Mouse (Mus musculus) forebrain, embryonic 11.5 days (tissue): ENCODE measurements around the gene Myo5c. TPM values are rescaled to one million over a fixed set of nuclear protein-coding genes. Genes with fewer than 3 reads are reported as not detected.
A peak's percentile ranks its signal among the peaks of the same experiment; 100 is the strongest.

Source experiments
- ATAC-seq: fragments of 200-750 bp; cut with Nextera tagmentation; replicated peaks from 2 replicates; pipeline ENCODE4 v1.8.0; 2017; ENCODE audit warnings: moderate TSS enrichment; ENCODE audit not compliant: low FRiP score
- DNase-seq: peaks from one replicate; pipeline ENCODE4 v3.0.0-alpha.2; 2017; ENCODE audit warnings: low spot score
- H3K27ac ChIP-seq: fragments of 300-500 bp; sonication (generic); 2 replicates; pipeline ENCODE4 v1.5.1; 2014; ENCODE audit warnings: low read depth, low read length
- H3K27me3 ChIP-seq: fragments of 300-500 bp; sonication (generic); 2 replicates; pipeline ENCODE4 v1.6.1; 2014; ENCODE audit warnings: mild to moderate bottlenecking, low read length, mixed read lengths; ENCODE audit not compliant: control insufficient read depth, insufficient read depth
- H3K36me3 ChIP-seq: fragments of 300-500 bp; sonication (generic); 2 replicates; pipeline ENCODE4 v1.6.1; 2014; ENCODE audit warnings: mild to moderate bottlenecking, low read length, moderate library complexity, mixed read lengths; ENCODE audit not compliant: control insufficient read depth, insufficient read depth
- H3K4me1 ChIP-seq: fragments of 300-500 bp; sonication (generic); replicated peaks from 2 replicates; pipeline ENCODE4 v1.6.1; 2014; ENCODE audit warnings: low read length, mixed read lengths; ENCODE audit not compliant: control insufficient read depth, insufficient read depth
- H3K4me2 ChIP-seq: fragments of 300-500 bp; sonication (generic); 2 replicates; pipeline ENCODE4 v1.6.1; 2014; ENCODE audit warnings: low read depth, mild to moderate bottlenecking, low read length, moderate library complexity, mixed read lengths; ENCODE audit not compliant: severe bottlenecking
- H3K4me3 ChIP-seq: fragments of 300-500 bp; sonication (generic); 2 replicates; pipeline ENCODE4 v1.5.1; 2014; ENCODE audit warnings: low read depth, low read length
- H3K9ac ChIP-seq: fragments of 300-500 bp; sonication (generic); 2 replicates; pipeline ENCODE4 v1.6.1; 2014; ENCODE audit warnings: low read length
- H3K9me3 ChIP-seq: fragments of 300-500 bp; sonication (generic); 2 replicates; pipeline ENCODE4 v1.6.1; 2016; ENCODE audit warnings: low read length, mixed read lengths; ENCODE audit not compliant: control insufficient read depth
- WGBS: fragments of 180-500 bp; shearing (Covaris S2); extraction: QIAGEN DNeasy Blood & Tissue Kit; methylation state at CpG from one replicate; pipeline ENCODE4 v1.1.7; 2014; 5-methylcytosine and 5-hydroxymethylcytosine counted together
- polyA plus RNA-seq: library from polyadenylated mRNA; unstranded; fragments of >200 nt; fragmentation: Nextera tagmentation; extraction: Ambion mirVana; gene quantifications from 2 replicates; pipeline ENCODE4 v1.2.1, GENCODE M21; 2014

The Myo5c gene
- polyA plus RNA-seq, 1 experiment from 2014 or later: 0.72 TPM

DNA sequence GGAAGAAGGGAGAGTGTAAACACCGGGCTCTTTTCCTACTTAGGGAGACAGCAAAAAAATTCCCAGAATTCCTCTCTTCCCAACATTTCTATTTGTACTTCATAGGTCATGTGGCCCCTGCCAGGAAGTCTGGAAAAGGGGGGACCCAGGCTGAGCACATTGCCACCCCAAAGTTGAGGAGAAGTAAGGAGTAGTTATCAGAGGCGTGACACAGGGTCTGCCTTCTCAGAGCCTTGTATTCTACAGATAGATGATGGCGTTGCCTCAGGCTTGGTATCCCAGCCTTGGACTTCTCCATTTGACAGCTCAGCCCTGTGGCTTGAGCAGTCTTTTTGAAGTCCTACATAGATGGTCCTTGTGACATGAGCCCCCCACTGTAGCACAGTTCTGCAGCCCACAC is 83.4 kb downstream of the Myo5c start:
- no peaks in the 10 kb centered on the region for H3K27me3 ChIP-seq
- no peak for DNase-seq
- no peaks in the 10 kb centered on the region for H3K9me3 ChIP-seq
- 73% methylated on average over 3 of the region's 3 CpGs for WGBS
- H3K36me3 ChIP-seq: no peaks in the 10 kb centered on the region
- H3K4me1 ChIP-seq: no peaks in the 10 kb centered on the region; the same call in 1 of the 2 replicates
- no peak overlapping the region; the same call in 1 of the 2 replicates for H3K9ac ChIP-seq
- ATAC-seq: no peak
- no peak overlapping the region for H3K27ac ChIP-seq
- H3K4me2 ChIP-seq: peak overlapping the region; percentile 84
- H3K4me3 ChIP-seq: peak overlapping the region; percentile 71; the same call in 1 of the 2 replicates

DNA sequence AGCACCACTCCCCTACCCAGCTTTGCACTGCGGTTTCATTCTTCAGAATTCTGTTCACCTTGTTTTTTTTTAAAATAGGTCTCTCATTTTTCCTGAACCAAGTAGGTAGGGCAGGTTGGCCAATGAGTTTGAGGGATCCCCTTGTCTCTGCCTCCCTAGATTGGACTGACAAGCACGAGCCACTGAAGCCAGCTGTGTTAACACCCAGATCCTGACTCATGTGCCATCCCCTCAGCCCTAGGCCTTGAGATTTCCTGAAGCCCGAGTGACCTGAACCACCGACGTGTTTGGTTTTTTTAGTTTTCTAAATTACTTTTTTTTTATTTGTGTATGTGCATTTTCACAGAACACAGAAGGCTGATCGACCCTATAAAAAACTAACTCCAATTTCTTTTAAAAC is 85.0 kb downstream of the Myo5c start:
- 91% methylated on average over 6 of the region's 6 CpGs for WGBS
- H3K4me1 ChIP-seq: no peaks in the 10 kb centered on the region; the same call in 1 of the 2 replicates
- no peaks in the 10 kb centered on the region for H3K36me3 ChIP-seq
- H3K9me3 ChIP-seq: no peaks in the 10 kb centered on the region
- no peak overlapping the region for H3K4me3 ChIP-seq
- ATAC-seq (no peak), DNase-seq (no peak)
- no peaks in the 10 kb centered on the region for H3K27me3 ChIP-seq
- H3K9ac ChIP-seq: no peak overlapping the region
- no peak overlapping the region for H3K27ac ChIP-seq
- no peak overlapping the region for H3K4me2 ChIP-seq

DNA sequence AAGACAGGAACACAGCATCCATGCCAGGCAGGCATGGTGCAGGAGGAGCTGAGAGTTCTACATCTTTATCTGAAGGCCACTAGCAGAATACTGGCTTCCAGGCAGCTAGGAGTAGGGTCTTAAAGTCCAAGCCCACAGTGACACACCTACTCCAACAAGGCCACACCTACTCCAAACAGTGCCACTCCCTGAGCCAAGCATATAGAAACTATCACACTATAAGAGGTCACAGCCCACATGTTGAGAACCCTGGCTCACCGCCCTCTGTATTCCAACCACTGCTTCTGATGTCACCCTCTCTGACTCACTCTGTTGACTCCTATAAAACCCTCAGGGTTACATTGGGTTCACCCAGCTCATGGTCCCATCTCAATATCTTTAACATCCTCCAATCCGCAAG is 86.4 kb downstream of the Myo5c start:
- H3K4me2 ChIP-seq: no peak overlapping the region
- 99% methylated on average over 2 of the region's 2 CpGs for WGBS
- no peak overlapping the region for H3K4me3 ChIP-seq
- no peaks in the 10 kb centered on the region; the same call in 1 of the 2 replicates for H3K4me1 ChIP-seq
- H3K9me3 ChIP-seq: no peaks in the 10 kb centered on the region
- ATAC-seq (no peak), DNase-seq (no peak)
- no peaks in the 10 kb centered on the region for H3K36me3 ChIP-seq
- H3K27me3 ChIP-seq: no peaks in the 10 kb centered on the region
- H3K9ac ChIP-seq: no peak overlapping the region
- H3K27ac ChIP-seq: no peak overlapping the region

DNA sequence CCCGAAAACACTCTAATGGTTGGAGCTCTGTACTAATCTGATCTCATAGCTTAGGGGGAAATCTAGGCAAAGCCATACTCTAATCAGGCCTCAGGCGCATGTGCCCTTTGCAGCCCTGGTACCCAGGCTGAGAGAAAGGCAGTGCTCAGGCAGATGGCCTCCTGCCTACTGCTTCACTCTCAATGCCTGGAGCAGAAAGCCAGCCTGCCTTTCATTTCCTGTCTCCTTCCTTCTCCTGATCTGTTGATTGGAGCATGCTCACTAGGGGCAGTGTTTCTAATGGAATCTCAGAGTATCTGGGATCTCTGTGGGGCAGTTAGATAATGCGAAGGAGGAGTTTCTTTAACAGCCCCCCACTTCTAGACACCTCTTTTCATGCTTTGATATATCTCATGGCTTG is 87.5 kb downstream of the Myo5c start:
- Histone ChIP-seq H3K36me3 (no peaks in the 10 kb centered on the region), H3K27me3 (no peaks in the 10 kb centered on the region), H3K4me3 (no peak overlapping the region), H3K27ac (no peak overlapping the region), H3K9me3 (no peaks in the 10 kb centered on the region), H3K4me1 (no peaks in the 10 kb centered on the region; the same call in 1 of the 2 replicates), H3K9ac (no peak overlapping the region), H3K4me2 (no peak overlapping the region)
- 84% methylated on average over 3 of the region's 3 CpGs for WGBS
- ATAC-seq (no peak), DNase-seq (no peak)

DNA sequence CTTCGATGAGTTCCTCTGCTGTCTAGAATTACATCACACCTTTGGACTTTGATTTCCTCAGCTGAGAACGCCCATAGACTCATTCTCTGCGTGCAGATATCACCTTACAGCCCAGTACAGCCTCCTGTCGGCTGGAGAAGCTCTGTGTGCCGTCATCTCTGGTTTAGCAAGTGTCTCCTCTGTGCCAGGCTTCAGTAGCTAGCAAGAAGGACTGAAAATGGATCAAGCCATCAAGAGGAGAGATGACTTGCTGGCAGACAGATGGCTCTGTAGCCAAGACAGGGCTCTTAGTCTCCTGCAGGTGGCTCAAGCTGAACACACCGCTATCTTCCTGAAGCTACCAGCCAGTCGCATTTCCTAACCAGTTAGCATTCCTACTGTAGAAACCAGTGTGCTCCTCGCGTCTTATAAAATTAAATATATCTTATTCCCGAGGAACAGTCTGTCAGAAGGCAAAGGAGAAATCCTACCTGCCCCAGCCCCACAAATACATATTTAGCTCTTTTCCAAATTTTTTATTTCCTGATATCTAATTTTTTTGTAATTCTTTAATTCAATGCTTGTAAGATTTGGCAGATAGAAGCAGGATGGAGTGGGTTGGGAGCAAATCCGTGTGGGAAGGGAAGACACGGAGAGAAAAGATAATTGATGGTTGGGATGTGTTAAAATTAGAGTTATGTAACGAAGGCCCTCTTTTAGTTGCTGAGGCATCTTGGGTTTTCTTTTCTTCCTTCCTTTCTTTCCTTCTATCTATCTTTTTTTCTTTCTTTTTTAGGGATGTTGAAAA is 90.5 kb downstream of the Myo5c start:
- Histone ChIP-seq H3K9me3 (no peaks in the 10 kb centered on the region), H3K4me3 (no peak overlapping the region), H3K27ac (no peak overlapping the region), H3K9ac (no peak overlapping the region), H3K4me1 (no peaks in the 10 kb centered on the region), H3K36me3 (no peaks in the 10 kb centered on the region), H3K27me3 (no peaks in the 10 kb centered on the region), H3K4me2 (no peak overlapping the region)
- WGBS: 90% methylated on average over 13 of the region's 13 CpGs
- no peak for ATAC-seq
- DNase-seq: no peak

DNA sequence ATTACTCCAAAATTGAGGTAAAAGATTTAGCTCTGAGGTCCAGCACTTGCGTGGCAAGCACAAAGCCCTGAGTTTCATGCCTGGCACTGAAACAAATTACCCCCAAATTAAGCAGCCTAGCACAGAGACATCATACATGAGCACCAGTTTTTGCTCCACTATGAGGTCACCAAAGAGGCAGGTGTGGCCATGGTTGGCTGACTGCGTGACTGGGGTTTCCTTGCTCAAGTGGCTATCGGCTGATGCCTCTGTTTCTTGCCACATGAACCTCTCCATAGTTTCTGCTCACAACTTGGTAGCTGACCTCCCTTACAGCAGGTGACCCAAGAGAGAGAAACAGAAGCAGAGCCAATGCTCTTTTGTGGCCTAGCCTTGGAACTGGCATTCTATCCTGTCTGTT is 96.2 kb downstream of the Myo5c start:
- H3K27ac ChIP-seq: no peak overlapping the region
- H3K4me3 ChIP-seq: no peak overlapping the region
- H3K4me2 ChIP-seq: no peak overlapping the region
- no peaks in the 10 kb centered on the region for H3K36me3 ChIP-seq
- no peaks in the 10 kb centered on the region for H3K9me3 ChIP-seq
- H3K27me3 ChIP-seq: no peaks in the 10 kb centered on the region
- no peak for DNase-seq
- WGBS: 96% methylated on average over 3 of the region's 3 CpGs
- ATAC-seq: no peak
- H3K9ac ChIP-seq: no peak overlapping the region
- H3K4me1 ChIP-seq: no peaks in the 10 kb centered on the region

DNA sequence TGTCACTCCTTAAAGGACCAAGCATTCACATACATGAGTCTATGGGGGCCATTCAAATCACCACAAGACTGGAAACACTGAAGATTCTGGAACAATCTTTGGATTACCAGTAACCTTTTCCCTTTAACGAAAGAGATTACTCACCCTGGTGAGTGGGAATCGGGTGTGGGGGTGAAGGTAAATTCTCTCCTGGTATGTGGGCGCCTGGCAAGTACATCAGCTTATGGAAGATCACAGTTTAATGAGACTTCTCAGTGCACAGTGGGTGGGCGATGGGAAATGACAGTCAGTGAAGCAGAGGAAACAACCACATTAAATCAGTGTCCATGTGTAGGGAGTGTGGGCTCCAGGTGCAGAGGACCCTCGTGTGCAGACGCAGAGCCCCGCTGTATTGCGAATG is 99.0 kb downstream of the Myo5c start:
- no peak overlapping the region for H3K4me2 ChIP-seq
- WGBS: 89% methylated on average over 8 of the region's 8 CpGs

DNA sequence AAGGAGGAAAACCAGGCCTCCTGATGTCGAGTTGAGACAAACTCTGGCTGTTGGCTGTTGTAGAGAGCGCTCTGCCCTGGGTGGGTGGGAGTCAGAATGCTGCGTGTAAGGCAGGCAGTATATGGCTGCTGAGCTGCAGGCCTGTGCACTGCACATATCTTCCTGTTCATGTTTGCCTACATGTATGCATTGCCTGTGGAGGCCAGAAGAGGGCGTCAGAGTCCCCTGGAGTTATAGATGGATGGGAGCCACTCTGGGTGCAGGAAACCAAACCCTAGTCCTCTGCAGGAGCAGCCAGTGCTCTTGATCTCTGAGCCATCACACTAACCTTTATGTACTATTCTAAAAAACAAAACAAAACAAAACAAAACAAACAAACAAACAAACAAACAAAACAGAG is 102.6 kb downstream of the Myo5c start:
- H3K36me3 ChIP-seq: peaks cover 3% of the 10 kb centered on the region
- H3K4me2 ChIP-seq: no peak overlapping the region
- no peak overlapping the region for H3K4me3 ChIP-seq
- H3K9me3 ChIP-seq: no peaks in the 10 kb centered on the region
- ATAC-seq (no peak), DNase-seq (no peak)
- H3K27me3 ChIP-seq: no peaks in the 10 kb centered on the region
- 86% methylated on average over 4 of the region's 4 CpGs for WGBS
- H3K4me1 ChIP-seq: no peaks in the 10 kb centered on the region
- H3K27ac ChIP-seq: no peak overlapping the region
- no peak overlapping the region for H3K9ac ChIP-seq

More for the DNA sequence above, 99.0 kb downstream of the Myo5c start:
- no peak for ATAC-seq
- no peaks in the 10 kb centered on the region for H3K4me1 ChIP-seq
- no peak for DNase-seq
- H3K27ac ChIP-seq: no peak overlapping the region
- no peak overlapping the region for H3K9ac ChIP-seq
- no peaks in the 10 kb centered on the region for H3K9me3 ChIP-seq
- no peaks in the 10 kb centered on the region for H3K27me3 ChIP-seq
- no peak overlapping the region for H3K4me3 ChIP-seq
- H3K36me3 ChIP-seq: peaks cover 3% of the 10 kb centered on the region

DNA sequence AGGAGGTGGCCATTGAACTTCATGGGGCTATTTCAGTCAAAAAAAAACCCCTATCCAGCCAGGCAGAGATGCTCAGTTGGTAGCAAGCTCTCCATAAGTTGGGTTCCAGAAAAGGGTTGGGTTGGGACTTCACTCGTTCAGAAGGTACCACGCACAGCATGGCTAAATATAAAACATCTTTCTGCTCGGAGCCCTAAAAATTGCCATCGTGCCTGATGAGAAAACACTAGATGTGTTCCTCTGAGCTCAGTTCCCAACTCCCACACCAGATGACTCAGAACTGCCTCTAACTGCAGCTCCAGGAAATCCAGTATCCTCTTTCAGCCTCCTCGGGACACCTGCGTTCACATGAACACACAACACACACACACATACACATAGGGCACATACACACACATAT is 106.2 kb downstream of the Myo5c start:
- H3K27ac ChIP-seq: no peak overlapping the region

More for the DNA sequence above, 106.2 kb downstream of the Myo5c start:
- no peak overlapping the region for H3K9ac ChIP-seq
- DNase-seq (no peak), ATAC-seq (no peak)
- no peaks in the 10 kb centered on the region for H3K27me3 ChIP-seq
- no peaks in the 10 kb centered on the region for H3K9me3 ChIP-seq
- H3K4me1 ChIP-seq: no peaks in the 10 kb centered on the region
- no peak overlapping the region for H3K4me2 ChIP-seq
- no peak overlapping the region for H3K4me3 ChIP-seq
- peaks cover 3% of the 10 kb centered on the region for H3K36me3 ChIP-seq
- 98% methylated on average over 6 of the region's 6 CpGs for WGBS
